Mouse (Mus musculus): ENCODE measurements around the gene Rab44. TPM values are rescaled to one million over a fixed set of nuclear protein-coding genes. Genes with fewer than 3 reads are reported as not detected.

Gene Rab44
- polyA plus RNA-seq (2012) = 0.97 and 1.0 TPM in 2 replicates

DNA sequence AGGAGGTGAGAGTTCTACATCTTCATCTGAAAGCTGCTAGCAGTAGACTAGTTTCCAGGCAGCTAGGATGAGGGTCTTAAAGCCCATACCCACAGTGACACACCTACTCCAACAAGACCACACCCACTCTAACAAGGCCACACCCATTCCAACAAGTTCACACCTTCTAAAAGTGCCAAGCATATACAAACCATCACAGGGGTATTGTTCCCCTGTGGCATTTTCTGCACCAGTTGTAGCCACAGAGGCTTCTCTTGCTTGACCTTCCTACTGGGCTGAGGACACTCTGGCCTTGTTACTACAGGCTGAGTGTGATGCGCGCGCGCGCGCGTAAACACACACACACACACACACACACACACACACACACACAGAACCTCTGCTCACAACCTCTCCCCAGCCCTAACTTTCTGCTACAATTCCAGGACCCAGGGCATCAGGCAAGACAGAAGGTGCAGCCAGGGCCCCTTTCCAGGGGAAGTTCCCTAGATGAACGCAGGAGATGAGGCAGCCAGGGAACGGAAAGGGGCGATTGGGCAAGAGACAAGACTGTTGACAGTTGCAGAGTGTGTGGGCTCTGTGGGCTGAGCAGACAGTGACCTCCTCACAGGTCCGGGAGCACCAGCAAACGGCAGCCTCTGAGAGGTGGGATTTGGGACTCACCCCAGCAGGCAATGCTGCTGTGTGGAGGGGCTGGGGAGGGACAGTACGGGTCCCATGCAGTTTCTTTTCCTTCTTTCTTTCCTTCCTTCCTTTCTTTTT, at the start of gene Rab44:
Gene Rab44 (plus strand): TSS at position 555 of the 762 bp plus-strand sequence.
- no peak for TF ChIP-seq GATA1 (IDR thresholded peaks at IDR 0.05; ENCODE audit: low read length)

DNA sequence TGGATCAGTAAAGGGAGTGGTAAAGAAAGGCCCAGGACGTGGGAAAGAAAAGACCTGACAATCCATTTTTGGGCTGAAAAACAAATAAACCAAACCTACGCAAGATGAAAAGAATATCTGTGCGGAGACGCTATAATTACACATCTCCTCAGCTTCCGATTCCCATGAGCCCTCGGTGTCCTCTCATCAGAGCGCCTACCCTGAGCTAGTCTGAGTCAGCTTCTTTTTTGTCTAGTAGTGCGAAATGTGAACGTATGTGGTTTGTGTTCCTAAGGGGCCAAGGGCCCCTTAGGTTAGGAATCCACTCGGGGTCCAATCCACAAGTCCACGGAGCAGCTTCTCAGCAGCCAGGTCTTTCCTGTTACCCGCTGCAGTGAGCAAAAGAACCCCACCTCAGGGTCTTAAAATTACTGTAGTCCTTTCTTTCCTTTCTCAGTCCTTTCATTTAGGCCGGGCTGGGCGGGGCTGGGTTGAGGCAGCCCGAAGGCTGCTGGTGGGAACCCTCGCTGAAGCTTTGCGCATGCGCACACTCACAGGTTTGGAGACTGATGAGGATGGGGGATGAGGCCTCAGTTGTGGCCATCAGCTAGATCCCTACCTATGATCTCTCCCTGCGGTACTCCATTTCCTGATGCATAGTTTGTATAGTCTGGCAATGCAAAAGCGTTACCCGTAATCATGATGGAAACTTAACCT, 48.6 kb upstream of the Rab44 start:
- no peak for TF ChIP-seq GATA1 (IDR thresholded peaks at IDR 0.05; ENCODE audit: low read length)

DNA sequence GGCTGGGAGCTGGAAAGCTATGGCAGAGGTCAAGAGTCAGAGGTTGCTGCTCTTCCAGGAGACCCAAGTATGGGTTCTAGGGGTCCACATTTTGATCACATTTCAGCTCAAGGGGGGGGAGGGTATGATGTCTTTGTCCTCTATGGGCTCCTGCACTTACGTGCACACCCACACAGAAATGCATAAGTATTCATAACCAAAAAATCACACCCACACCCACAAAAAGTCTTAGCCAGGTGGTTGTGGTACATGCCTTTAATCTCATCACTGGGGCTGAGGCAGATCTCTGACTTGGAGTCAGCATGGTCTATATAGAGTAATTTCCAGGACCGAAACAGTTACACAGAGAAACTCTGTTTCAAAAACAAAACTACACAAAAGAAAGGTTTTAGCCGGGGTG, 48.0 kb upstream of the Rab44 start:
- TF ChIP-seq GATA1 (IDR thresholded peaks at IDR 0.05; ENCODE audit: low read length) = no peak

DNA sequence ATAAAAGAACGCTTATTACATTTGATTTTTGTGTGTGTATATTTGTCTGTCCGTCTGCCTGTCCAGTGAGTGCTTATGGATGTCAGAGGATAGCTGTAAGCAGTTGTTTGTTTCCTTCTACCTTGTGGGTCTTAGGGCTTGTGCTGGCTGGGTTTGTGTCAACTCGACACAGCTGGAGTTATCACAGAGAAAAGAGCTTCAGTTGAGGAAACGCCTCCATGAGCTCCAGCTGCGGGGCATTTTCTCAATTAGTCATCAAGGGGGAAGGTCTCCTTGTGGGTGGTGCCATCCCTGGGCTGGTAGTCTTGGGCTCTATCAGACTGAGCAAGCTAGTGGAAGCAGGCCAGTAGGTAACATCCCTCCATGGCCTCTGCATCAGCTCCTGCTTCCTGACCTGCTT, 46.1 kb upstream of the Rab44 start:
- no peak for TF ChIP-seq GATA1 (IDR thresholded peaks at IDR 0.05; ENCODE audit: low read length)

DNA sequence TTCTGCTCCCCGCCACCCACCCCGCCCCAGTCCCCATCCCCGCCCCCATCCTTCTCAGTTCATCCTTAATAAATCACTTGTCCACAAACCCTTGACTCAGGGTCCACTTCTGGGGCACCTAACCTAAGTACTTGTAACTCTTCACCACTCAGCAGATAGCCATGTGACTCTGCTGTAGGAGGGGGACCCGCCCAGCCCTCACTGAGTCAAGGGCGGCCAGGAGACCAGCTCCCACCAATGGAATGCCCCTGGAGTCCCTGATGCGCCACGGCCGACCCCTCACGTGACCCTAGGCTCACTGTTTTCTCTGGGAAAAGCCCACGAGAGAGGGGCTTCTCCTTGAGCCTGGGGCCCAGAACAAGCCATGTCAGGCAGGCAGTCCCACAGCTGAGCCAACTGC, 44.9 kb upstream of the Rab44 start:
- no peak for TF ChIP-seq GATA1 (IDR thresholded peaks at IDR 0.05; ENCODE audit: low read length)

DNA sequence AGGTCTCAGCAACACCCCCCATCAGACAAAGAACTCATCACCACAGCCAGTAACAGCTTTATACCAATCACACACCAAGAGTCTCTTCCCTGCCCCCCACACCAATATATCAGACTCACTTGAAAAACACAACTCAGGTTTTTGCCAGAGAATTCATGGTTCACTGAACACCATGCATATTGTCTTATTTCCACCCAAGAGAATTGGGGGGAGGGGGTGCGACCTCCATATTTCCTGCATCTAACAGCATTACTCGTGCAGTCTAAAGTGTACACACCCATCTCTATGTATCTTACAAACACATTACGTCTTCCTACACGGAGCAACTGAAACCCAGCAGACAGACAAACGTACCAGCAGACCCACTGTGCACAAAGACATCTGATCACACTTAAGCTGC, 42.1 kb upstream of the Rab44 start:
- TF ChIP-seq GATA1 (IDR thresholded peaks at IDR 0.05; ENCODE audit: low read length) = no peak

DNA sequence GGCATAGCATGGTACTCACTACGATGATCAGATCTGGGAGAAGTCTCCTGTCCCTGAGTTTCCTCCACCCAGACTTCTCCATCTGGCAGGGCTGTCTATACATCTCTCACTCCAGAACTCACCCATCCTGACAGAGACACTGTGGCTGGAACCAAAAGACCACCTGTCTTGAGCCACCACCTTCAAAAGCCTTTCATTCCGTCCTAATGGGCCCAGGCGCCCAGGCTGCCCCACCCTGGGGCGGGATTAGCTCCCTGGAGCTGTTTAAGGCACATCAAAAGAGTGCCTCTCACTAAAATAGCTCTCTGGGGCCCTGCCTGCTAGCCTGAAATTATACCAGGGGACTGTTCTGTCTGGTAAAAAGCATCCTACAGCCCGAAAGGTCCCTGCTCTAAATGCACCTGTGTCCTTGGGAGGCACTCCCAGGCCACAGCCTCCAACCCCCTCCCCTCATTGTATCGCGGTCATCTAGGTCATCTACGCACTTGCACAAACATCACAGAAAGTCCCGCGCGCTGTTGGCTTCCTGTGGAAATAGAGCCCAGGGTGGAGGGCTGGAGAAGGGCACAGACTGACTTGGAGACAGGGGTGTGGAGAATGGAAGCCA, 41.1 kb upstream of the Rab44 start:
- no peak for TF ChIP-seq GATA1 (IDR thresholded peaks at IDR 0.05; ENCODE audit: low read length)

DNA sequence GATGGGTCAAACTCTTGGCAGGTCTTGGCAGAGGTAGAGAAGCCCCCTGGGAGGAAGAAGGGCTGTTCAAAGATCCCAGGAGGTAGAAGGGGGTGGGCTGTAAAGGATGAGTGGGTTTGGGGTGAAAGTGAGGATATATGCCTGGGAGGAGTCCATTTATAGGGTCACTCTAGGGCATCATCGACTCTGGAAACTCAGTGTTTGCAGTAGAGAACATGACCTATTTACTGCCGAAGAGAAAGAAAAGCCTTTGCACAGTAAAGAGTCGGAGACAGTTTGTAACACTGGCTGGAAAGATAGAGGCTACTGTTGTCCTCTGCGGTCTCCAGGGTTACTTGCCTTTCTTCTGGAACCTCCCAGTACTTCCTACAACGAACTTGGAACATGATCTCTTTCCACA, 40.6 kb upstream of the Rab44 start:
- TF ChIP-seq GATA1 (IDR thresholded peaks at IDR 0.05; ENCODE audit: low read length) = no peak

DNA sequence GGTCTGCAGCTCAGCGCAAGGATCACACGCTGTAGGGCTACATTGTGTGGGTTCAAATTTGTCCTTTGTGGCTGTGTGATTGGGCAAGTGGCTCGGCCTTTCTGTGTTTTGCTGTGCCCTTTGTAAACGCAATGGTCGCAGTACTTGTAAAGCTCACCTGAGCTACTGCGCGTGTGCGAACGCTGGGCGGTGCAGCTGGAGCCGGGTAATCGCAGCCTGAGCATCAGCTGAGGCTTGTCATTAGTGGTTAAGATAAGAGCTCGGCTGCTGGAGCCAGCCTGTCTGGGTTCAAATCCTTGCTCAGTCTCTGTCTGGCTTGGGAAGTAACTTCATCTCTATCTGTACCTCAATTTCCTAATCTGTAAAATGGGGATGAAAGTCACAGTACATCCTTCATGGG, 39.9 kb upstream of the Rab44 start:
- TF ChIP-seq GATA1 (IDR thresholded peaks at IDR 0.05; ENCODE audit: low read length) = no peak

DNA sequence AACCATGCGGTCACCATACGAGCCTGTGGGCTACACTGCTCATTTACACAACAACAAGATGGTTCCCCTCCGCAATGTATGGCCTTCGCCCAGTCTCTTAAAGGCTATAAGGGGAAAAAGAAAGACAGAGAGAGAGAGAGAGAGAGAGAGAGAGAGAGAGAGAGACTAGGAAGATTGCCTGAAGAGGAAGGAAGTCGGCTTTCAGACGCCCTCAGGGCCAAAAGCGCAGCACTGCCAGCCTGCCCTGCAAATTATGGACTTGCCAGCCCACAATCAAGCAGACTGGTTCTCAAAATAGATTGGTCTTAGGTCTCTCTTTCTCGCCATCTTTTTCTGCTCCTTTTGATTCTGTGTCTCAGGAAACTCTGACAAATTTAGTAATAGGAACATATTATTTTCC, 37.7 kb upstream of the Rab44 start:
- no peak for TF ChIP-seq GATA1 (IDR thresholded peaks at IDR 0.05; ENCODE audit: low read length)

DNA sequence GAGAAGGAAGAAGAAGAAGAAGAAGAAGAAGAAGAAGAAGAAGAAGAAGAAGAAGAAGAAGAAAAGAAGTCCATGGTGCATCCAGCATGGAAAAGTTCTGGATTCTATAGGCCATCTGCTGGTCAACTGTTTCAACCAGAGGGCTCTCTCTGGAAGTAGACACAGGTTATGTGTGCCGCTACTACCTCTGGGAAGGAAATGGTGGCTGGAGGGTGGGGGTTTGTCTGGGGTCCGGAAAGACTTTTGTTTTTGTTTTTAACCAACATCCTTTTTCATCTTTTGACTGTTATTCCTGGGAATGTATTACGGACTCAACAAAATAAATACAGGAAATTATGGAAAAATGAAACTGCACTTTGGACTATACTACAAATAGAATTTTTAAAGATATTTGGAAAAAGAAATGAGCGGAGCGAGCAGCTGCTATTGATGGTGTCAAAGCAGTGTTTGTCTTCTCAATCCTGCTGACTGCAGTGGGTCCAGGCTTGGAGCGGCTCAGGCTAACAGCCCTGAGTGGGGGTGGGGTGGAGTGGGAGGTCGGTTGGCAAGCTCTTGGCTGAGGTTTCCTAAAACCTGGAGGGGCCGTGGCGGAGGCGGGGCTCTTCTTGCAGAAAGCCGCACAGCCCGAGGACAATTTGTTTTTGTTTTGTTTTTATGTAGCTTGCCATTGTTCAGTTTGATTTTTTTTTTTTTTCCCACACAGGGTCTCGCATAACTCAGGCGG, 36.0 kb upstream of the Rab44 start:
- no peak for TF ChIP-seq GATA1 (IDR thresholded peaks at IDR 0.05; ENCODE audit: low read length)

DNA sequence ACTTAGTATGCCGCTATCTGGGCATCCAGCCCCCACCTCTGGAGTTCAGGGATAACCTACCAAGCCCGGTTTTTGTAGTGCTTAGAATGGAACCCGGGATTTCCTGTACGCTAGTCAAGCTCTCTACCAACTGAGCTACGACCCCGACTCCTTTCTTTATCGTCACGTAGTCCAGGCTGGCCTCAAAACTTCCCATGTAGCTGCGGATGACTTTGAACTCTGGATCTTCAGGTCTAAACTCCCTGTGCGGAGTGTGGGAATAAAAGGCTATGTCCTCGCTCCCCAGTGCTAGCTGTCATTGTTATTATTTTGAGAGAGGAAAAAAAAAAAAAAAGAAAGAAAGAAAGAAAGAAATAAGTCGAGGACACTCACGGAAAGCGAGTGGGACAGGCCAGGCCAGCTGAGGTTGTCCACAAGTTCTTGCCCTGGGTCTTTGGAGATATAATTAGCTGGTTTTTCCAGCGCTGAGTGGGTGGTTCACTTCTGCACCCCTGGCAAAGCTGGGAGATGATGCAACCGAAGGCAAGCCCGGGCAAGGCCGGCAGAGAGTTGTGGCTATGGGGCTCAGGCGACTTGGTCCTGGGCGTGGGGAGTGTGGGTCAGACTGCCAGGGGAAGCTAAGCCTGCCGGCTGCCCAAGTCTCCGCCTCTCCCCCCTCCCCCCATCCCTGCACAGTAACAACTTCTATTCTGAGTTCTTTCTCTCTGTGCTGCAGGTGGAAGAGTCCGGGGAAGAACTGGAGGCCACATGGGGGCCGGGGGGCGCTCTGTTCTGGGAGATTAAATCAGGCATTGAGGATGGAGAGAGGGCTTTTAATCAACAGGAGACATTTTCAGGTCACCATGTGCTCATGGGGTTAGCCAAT, 35.2 kb upstream of the Rab44 start:
- TF ChIP-seq GATA1 (IDR thresholded peaks at IDR 0.05; ENCODE audit: low read length) = no peak

DNA sequence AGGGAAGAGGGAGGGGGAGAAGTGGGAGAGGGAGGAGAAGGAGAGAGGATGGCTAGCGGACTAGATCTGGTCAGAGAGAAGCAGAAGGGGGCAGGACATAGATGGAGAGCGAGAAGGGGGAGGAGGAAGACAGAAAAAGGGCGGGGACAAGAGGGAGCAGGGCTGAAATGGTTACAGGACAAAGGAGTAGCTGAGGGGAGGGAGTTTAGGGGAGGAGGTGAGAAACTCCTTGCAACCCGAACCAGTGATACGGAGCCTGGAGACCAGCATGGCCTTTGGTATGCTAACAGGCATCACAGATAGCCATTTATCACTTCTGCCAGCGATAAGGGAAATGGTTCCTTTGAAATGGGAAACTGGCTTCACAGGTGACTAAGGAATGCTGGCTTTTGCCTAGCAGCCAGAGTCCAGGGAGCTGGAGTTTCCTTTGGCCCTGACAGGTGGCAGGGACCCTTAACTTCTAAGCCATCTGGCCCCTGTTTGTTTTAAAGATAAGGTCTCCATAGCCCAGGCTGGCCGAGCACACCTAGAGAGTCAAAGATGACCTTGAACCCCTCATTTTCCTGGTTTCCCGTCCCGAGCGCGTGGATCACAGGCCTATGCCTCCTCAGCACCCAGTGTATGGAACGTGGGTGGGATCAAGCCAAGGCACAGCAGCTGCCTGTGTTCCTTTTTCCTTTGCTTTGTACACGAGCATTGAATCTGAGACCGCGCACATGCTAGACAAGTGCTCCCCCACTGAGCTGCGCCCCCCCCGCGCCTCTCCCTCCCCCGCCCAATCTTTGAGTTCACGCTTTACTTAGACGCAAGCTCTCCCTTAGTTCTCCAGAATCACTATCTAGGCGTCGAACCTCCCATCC, 33.0 kb upstream of the Rab44 start:
- peak; percentile 53 for TF ChIP-seq GATA1 (IDR thresholded peaks at IDR 0.05; ENCODE audit: low read length)

Data from G1E-ER4 (cell line).